Mouse (Mus musculus) forebrain, embryonic 16.5 days (tissue): Measurements from ENCODE around the gene Mroh2a. TPM values are rescaled to one million over a fixed set of nuclear protein-coding genes. Genes with fewer than 3 reads are reported as not detected.
"Not testable (repeated sequence)": the region's sequence is repeated elsewhere in the genome, so short reads cannot be mapped to it uniquely, and the experiment has no call there.

ENCODE experiments used
- ATAC-seq: fragments of 200-750 bp; cut with Nextera tagmentation; 2 replicates; pipeline ENCODE4 v1.8.0; 2017; ENCODE audit warnings: mild to moderate bottlenecking, moderate library complexity
- H3K27ac ChIP-seq: fragments of 300-500 bp; sonication (generic); 2 replicates; pipeline ENCODE4 v1.5.1; 2014; ENCODE audit warnings: low read length, control low read depth
- H3K27me3 ChIP-seq: fragments of 300-500 bp; sonication (generic); replicated peaks from 2 replicates; pipeline ENCODE4 v1.6.1; 2014; ENCODE audit warnings: low read length; ENCODE audit not compliant: control insufficient read depth, insufficient read depth
- H3K36me3 ChIP-seq: fragments of 300-500 bp; sonication (generic); 2 replicates; pipeline ENCODE4 v1.6.1; 2014; ENCODE audit not compliant: control insufficient read depth, insufficient read depth
- H3K4me1 ChIP-seq: fragments of 300-500 bp; sonication (generic); replicated peaks from 2 replicates; pipeline ENCODE4 v1.6.1; 2014; ENCODE audit warnings: low read length; ENCODE audit not compliant: control insufficient read depth, insufficient read depth
- H3K4me2 ChIP-seq: fragments of 300-500 bp; sonication (generic); 2 replicates; pipeline ENCODE4 v1.6.1; 2014; ENCODE audit warnings: mild to moderate bottlenecking, low read length, control low read depth
- H3K4me3 ChIP-seq: fragments of 300-500 bp; sonication (generic); replicated peaks from 2 replicates; pipeline ENCODE4 v1.5.1; 2014; ENCODE audit warnings: mild to moderate bottlenecking, low read length, control low read depth
- H3K9ac ChIP-seq: fragments of 300-500 bp; sonication (generic); replicated peaks from 2 replicates; pipeline ENCODE4 v1.6.1; 2014; ENCODE audit warnings: low read depth, low read length, control low read depth
- H3K9me3 ChIP-seq: fragments of 300-500 bp; sonication (generic); 2 replicates; pipeline ENCODE4 v1.6.1; 2016; ENCODE audit warnings: low read length; ENCODE audit not compliant: control insufficient read depth
- WGBS: fragments of 180-500 bp; shearing (Covaris S2); extraction: QIAGEN DNeasy Blood & Tissue Kit; methylation state at CpG from one replicate; pipeline ENCODE4 v1.1.7; 2014; 5-methylcytosine and 5-hydroxymethylcytosine counted together
- polyA plus RNA-seq: library from polyadenylated mRNA; unstranded; fragments of >200 nt; fragmentation: Nextera tagmentation; extraction: Ambion mirVana; gene quantifications from 2 replicates; pipeline ENCODE4 v1.2.1, GENCODE M21; 2015

Mroh2a gene
- polyA plus RNA-seq, 1 experiment from 2014 or later = 1.0 TPM

DNA sequence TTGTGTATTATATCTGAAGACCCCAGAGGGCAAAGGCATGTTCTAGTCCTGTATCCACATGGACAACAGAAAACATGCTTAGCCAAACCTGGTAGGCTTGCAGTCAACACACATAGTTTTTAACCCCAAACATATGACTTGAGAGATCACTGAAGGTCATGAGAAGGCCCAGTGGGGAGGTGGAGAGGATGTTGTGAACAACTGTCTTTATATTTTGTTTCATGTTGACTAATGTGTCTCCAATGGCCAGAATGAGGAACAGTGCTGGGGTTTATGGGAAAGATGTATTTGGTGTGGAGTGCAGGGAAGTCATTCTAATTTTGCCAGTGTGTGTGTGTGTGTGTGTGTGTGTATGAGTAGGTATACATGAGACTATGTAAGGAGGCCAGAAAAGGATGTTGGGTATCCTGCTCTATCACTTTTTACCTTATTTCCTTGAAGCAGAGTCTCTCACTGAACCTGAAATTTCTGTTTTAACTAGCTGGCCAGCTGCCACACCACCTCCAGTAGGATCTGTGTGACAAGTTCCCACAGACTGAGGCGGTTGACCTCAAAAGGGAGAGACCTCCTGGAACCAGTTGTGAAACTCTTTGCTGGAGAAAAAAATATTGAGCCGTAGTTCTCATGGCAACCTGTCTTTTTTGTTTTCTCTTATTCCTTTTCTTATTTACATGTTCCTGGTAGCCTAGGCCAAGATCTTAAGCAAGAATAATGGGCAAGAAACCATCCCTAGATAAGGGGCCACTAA lies 2.6 kb upstream of the Mroh2a start:
- Histone ChIP-seq H3K4me3 (no peak overlapping the region), H3K9me3 (peaks cover 41% of the 10 kb centered on the region), H3K4me2 (no peak overlapping the region), H3K9ac (no peak overlapping the region), H3K27ac (no peak overlapping the region), H3K4me1 (no peaks in the 10 kb centered on the region), H3K36me3 (no peaks in the 10 kb centered on the region), H3K27me3 (no peaks in the 10 kb centered on the region)
- WGBS = 68% methylated on average over 2 of the region's 2 CpGs
- no peak for ATAC-seq

DNA sequence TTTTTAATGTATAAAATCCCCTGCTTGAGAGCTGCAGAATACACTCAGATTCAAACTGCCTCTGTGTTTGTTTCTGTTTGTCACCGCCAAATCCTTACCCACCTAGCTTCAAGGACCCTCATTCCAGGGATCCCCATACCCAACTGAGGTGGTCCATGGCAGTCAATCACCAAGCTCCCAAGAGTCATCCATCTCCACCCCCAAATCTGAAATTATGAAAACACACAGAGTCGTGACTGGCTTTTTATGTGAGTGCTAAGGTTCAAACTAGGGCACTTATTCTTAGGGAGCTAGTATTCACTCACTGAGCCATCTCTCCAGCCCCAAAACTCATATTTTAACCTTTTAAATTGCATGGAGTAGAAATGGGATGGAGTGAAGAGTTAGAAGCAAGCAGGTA lies 1.5 kb upstream of the Mroh2a start:
- not testable (repeated sequence) for ATAC-seq, H3K27ac ChIP-seq, H3K27me3 ChIP-seq, H3K4me2 ChIP-seq, H3K36me3 ChIP-seq, H3K9ac ChIP-seq, H3K4me1 ChIP-seq, H3K4me3 ChIP-seq
- 37% methylated on average over 2 of the region's 2 CpGs for WGBS
- peaks cover 52% of the 10 kb centered on the region for H3K9me3 ChIP-seq

DNA sequence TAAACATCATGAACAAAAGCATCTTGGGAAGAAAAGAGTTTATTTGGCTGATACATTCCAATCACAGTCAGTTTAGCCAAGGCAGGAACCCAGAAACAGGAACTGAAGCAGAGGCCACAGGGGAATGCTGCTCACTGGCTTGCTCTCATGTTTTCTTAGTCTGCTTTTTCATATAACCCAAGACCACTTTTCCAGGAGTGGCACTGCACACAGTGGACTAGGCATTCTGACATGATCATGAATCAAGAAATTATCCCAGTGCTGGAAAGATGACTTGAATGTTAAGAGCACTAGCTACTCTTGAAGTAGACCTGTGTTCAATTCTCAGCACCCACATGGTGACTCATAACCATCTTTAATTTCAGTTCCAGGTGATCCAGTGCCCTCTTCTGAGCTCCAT lies 1.0 kb upstream of the Mroh2a start:
- Histone ChIP-seq H3K4me1 (no peaks in the 10 kb centered on the region), H3K36me3 (no peaks in the 10 kb centered on the region), H3K9ac (no peak overlapping the region)

GRCm38 (mm10) chr1:88227482-88227881 lies 696 bp downstream of the Mroh2a start:
- Histone ChIP-seq H3K27me3 (no peaks in the 10 kb centered on the region), H3K4me3 (no peak overlapping the region), H3K27ac (no peak overlapping the region), H3K4me2 (no peak overlapping the region), H3K9me3 (peaks cover 70% of the 10 kb centered on the region), H3K36me3 (no peaks in the 10 kb centered on the region), H3K9ac (no peak overlapping the region), H3K4me1 (no peaks in the 10 kb centered on the region)
- ATAC-seq = no peak
- WGBS = 61% methylated on average over 2 of the region's 2 CpGs

More for the DNA sequence above, 1.0 kb upstream of the Mroh2a start:
- Histone ChIP-seq H3K4me3 (no peak overlapping the region), H3K4me2 (no peak overlapping the region), H3K27me3 (no peaks in the 10 kb centered on the region), H3K27ac (no peak overlapping the region), H3K9me3 (peaks cover 56% of the 10 kb centered on the region)
- no peak for ATAC-seq

DNA sequence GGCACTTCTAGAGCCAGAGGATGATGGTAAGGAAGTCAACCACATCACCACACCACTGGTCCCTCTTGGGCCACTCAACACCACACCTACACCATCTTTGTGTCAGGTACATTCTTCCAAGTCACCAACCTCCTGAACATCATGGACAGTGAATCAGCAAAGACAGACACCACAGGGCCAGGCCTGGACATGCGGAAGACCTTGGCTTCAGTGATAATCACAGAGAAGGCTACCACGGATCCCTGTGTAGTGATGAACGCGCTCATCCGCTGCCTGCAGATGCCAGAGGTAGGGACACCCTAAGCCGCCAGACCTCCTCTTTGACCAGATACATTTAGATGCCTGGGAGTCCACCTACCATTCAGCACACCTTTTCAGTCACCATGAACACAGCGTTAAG lies 1.3 kb downstream of the Mroh2a start:
- Histone ChIP-seq H3K27ac (no peak overlapping the region), H3K4me1 (no peaks in the 10 kb centered on the region), H3K9ac (no peak overlapping the region), H3K36me3 (no peaks in the 10 kb centered on the region), H3K9me3 (peaks cover 76% of the 10 kb centered on the region), H3K4me3 (no peak overlapping the region), H3K27me3 (no peaks in the 10 kb centered on the region), H3K4me2 (no peak overlapping the region)
- no peak for ATAC-seq
- 69% methylated on average over 7 of the region's 7 CpGs for WGBS

DNA sequence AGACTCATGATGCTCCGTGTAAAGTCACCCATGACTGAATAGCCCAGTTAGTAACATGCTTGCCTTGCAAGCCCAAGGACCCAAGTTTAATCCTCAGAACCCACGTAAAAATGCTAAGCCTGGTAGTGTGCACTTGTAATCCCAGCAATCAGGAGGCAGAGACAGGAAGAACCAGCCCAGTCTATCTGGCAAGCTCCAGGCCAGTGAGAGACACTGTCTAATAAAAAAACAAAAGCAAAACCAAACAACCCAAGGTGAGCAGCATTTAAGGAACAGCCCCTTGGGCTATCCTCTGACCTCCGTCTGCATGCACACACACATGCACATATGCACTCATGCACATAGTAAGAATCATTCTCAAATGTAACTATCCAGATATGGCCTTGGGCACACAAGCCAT lies 2.8 kb downstream of the Mroh2a start:
- Histone ChIP-seq H3K27ac (no peak overlapping the region), H3K36me3 (no peaks in the 10 kb centered on the region), H3K27me3 (no peaks in the 10 kb centered on the region), H3K9me3 (peaks cover 88% of the 10 kb centered on the region), H3K4me1 (no peaks in the 10 kb centered on the region), H3K4me2 (no peak overlapping the region), H3K4me3 (no peak overlapping the region), H3K9ac (no peak overlapping the region)
- no peak for ATAC-seq
- WGBS = 80% methylated on average over 3 of the region's 3 CpGs

DNA sequence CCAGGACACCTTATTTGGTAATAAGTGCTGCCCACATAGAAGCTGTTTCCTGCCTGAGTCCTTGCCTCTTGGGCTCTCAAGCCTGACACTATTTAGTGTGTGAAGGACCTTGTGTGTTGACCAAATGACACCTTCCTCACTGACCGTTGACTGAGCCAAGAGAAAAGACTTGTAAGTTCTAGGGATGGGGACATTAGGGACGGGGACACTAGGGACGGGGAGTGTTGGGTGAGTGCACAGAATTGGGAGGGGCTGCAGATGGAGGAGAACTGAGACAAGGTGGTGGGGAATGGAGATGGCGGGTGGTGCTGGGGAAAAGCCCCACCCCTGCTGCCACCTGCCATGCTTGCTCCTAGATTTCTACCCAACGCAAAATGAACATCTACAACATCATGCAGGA lies 3.2 kb downstream of the Mroh2a start:
- H3K4me3 ChIP-seq = no peak overlapping the region
- WGBS = 85% methylated on average over 5 of the region's 5 CpGs
- H3K27me3 ChIP-seq = no peaks in the 10 kb centered on the region
- H3K9me3 ChIP-seq = peaks cover 92% of the 10 kb centered on the region
- H3K4me1 ChIP-seq = no peaks in the 10 kb centered on the region
- H3K36me3 ChIP-seq = no peaks in the 10 kb centered on the region
- no peak overlapping the region for H3K27ac ChIP-seq
- no peak overlapping the region for H3K9ac ChIP-seq
- no peak for ATAC-seq
- H3K4me2 ChIP-seq = no peak overlapping the region

GRCm38 (mm10) chr1:88230421-88230820 lies 3.6 kb downstream of the Mroh2a start:
- H3K27me3 ChIP-seq = no peaks in the 10 kb centered on the region
- H3K9ac ChIP-seq = no peak overlapping the region
- H3K27ac ChIP-seq = no peak overlapping the region
- no peak for ATAC-seq
- H3K4me3 ChIP-seq = no peak overlapping the region
- H3K36me3 ChIP-seq = no peaks in the 10 kb centered on the region
- no peaks in the 10 kb centered on the region for H3K4me1 ChIP-seq
- WGBS = 71% methylated on average over 7 of the region's 7 CpGs
- H3K9me3 ChIP-seq = peaks cover 95% of the 10 kb centered on the region
- no peak overlapping the region for H3K4me2 ChIP-seq

DNA sequence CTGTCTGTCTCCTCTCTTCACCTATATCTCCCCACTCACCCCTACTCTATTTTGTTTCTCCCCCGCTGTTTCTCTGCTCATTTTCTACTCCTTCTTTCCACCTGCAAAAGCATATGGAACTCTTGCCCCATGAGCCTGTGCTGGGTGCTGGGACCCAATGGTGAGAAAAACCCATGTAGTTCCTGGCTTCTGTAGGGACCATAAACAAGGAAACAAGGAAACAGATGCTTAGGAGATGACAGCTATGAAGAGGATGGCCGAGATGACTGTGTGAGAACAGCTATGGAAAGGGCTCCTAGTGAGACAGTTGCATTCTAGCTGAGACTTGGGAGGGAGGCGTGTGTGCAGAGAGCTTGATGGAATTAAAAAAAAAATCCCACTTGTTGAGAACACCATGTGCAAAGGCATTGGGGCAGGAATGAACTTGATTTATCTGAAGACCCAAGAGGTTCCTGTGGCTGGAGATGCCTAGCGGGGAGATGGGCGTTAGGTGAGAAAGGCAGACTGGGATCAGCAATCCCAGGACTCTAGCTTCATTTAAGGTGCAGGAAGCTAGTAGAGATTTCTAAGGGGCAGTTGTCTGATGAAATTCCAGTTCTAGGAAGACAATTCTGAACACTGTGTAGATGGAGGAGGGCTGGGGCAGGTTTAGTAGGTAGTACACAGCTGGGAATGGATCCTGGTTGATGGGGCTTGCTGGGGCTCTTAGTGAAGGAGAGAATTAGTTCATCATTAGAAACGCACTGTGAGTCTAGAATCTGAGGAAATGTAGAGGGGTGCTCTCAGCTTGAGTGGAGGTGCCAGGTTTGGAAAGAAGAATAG lies 4.4 kb downstream of the Mroh2a start:
- WGBS = 76% methylated on average over 6 of the region's 6 CpGs
- Histone ChIP-seq H3K4me3 (no peak overlapping the region), H3K27me3 (no peaks in the 10 kb centered on the region), H3K4me1 (no peaks in the 10 kb centered on the region), H3K27ac (no peak overlapping the region), H3K9ac (no peak overlapping the region), H3K36me3 (no peaks in the 10 kb centered on the region), H3K4me2 (no peak overlapping the region), H3K9me3 (peaks cover 94% of the 10 kb centered on the region)
- no peak for ATAC-seq
